Mouse (Mus musculus): ENCODE data around the gene Pnmal1. TPM values are rescaled to one million over a fixed set of nuclear protein-coding genes. Genes with fewer than 3 reads are reported as not detected.

Gene Pnmal1
- polyA plus RNA-seq, 1 experiment = 60.2 TPM

DNA sequence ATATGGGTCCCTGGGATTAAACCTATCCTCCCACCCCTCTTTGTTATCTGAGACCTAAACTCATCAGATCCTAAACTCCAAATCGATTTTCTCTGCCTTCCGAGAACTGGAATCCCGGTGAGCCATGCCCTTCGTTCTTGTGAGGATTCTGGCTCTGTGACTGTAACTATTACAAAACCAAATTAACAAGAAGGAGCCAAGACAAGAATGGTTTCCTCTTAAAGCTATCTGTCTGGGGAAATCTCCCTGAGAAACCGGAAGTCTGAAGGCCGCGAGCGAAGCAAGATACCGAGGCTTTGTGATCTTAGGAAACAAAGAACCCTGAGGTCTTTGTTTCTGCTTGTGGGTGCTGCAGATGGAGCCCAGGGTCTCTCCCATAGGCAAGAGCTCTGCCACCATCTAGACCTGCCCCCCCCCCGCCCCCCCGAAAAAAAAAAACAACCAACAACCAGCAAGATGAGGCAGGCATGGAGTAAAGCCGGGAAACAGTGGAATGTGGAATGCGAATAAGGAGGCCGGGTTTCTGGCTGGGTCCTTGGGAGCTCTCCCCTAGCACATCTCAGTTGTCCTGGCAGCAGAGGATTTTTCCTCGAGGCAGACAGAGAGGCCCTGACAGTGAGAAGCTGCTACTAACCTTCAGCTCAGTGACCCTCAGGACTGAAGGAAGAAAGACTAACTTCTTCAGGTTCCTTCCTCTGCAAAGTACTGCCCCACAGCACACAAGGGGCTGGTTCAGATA lies 30.7 kb downstream of the Pnmal1 start:
- no peak overlapping the region for H3K27ac ChIP-seq (ENCODE audit: insufficient read depth, low read length)
- H3K4me3 ChIP-seq (ENCODE audit: insufficient read depth, low read length) = no peak overlapping the region
- TF ChIP-seq POLR2A (IDR thresholded peaks at IDR 0.05; ENCODE audit: extremely low read depth, insufficient read depth, low read length) (no peak), CTCF (IDR thresholded peaks at IDR 0.05; ENCODE audit: extremely low read depth, insufficient read depth, low read length) (no peak)
- H3K4me1 ChIP-seq (ENCODE audit: control insufficient read depth, insufficient read depth, low read length) = peaks cover 11% of the 10 kb centered on the region

DNA sequence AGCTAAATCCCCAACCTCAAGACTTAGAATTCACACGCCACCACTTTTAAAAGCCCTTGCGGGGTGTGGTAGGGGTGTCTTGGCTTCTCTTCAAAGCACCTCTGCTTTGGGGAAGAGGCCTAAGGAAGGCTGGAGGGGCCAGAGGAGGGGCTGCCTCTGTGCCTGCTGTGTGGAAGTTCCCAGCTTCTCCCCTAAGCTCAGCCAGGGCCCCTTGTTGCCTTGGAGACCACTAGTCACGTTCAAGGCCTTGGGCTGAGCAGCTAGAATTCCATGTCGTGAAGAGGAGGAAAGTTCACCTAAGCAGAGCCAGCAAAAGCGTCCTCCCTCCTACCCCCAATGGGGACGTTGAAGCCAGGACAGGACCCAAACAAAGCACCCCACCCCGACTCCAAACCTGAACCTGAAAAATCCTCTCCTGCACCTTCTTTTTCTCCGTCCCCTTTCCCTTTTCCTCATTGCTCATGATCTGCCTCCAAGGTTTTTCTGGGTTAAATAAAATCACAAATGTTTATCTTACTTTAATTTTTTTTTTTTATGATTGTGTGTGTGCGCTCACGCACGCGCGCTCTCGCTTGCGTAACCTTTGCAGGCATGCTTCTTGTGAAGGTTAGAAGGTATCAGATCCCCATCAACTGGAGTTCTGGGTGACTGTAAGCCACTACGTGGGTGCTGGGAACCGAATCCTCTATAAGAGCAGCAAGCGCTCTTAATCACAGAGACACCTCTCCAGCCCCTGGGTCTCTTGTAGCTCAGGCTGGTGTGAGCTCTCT lies 32.4 kb downstream of the Pnmal1 start:
- Histone ChIP-seq H3K27ac (ENCODE audit: insufficient read depth, low read length) (no peak overlapping the region), H3K4me3 (ENCODE audit: insufficient read depth, low read length) (no peak overlapping the region), H3K4me1 (ENCODE audit: control insufficient read depth, insufficient read depth, low read length) (peaks cover 5% of the 10 kb centered on the region)
- no peak for TF ChIP-seq POLR2A (IDR thresholded peaks at IDR 0.05; ENCODE audit: extremely low read depth, insufficient read depth, low read length)
- no peak for TF ChIP-seq CTCF (IDR thresholded peaks at IDR 0.05; ENCODE audit: extremely low read depth, insufficient read depth, low read length)

DNA sequence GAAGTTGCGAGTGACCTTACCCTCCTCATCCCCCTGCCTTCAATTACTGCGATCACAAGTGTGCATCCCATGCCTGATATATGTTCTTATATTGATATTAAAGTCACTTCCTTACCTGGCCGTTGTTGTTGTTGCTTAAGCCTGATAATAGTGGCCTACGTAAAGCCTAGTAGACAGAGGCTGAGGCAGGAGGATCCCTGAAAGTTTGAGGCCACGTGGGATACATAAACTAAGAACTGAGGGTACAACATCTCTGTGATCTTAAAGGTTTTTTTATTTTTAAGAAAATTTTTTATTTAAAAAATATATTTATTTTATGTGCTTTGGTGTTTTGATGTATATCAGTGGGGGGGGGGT lies 33.0 kb downstream of the Pnmal1 start, which contains the start of gene Ccdc8:
Gene Ccdc8 (plus strand): TSS at position 258 of the 357 bp plus-strand sequence.
- H3K27ac ChIP-seq (ENCODE audit: insufficient read depth, low read length) = no peak within 1 kb of the TSS
- peaks cover 2% of the 10 kb centered on the region; the same call in 1 of the 2 replicates for H3K4me1 ChIP-seq (ENCODE audit: control insufficient read depth, insufficient read depth, low read length)
- TF ChIP-seq POLR2A (IDR thresholded peaks at IDR 0.05; ENCODE audit: extremely low read depth, insufficient read depth, low read length) (no peak), CTCF (IDR thresholded peaks at IDR 0.05; ENCODE audit: extremely low read depth, insufficient read depth, low read length) (no peak)
- H3K4me3 ChIP-seq (ENCODE audit: insufficient read depth, low read length) = no peak within 1 kb of the TSS

DNA sequence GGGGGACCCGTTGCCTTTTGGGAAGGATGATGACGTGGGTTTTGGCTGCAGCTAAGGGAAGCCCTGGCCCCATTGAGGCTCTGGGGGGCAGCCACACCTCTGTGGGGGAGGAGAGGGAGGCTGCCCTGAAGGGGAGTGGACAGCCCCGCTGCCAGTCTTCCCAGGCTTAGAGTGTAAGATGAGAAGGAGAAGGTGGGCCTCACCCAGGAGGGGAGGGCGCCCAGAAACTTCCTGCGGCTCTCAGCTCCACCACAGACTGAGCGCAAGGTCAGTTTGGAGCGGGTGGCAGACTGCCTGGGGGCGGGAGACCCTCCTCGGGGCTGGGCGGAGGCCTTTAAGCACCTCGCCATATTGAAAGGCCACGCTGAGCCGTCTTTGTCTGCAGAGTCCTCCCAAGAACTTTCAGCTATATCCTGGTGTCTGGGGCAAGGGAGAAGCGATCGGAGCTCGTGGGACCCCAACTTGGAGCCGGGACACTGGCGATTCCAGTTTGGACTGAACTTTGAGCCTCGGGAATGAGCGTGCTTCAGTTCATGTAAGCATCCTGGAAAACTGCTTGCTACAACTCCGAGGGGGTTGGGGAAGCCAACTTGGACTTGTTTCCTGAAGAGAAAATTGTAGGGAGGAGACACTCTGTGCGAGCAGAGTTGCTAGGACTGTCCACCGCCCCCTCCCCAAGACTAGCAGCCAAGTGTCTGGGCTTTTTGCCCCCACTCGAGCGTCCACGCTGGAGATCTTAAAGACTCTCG lies 34.3 kb downstream of the Pnmal1 start:
- no peaks in the 10 kb centered on the region for H3K4me1 ChIP-seq (ENCODE audit: control insufficient read depth, insufficient read depth, low read length)
- peak overlapping the region; percentile 28 for H3K4me3 ChIP-seq (ENCODE audit: insufficient read depth, low read length)
- no peak overlapping the region for H3K27ac ChIP-seq (ENCODE audit: insufficient read depth, low read length)
- no peak for TF ChIP-seq CTCF (IDR thresholded peaks at IDR 0.05; ENCODE audit: extremely low read depth, insufficient read depth, low read length)
- 0 out of 2 replicates have a peak, but pooled peaks have one; percentile 16 for TF ChIP-seq POLR2A (IDR thresholded peaks at IDR 0.05; ENCODE audit: extremely low read depth, insufficient read depth, low read length)

DNA sequence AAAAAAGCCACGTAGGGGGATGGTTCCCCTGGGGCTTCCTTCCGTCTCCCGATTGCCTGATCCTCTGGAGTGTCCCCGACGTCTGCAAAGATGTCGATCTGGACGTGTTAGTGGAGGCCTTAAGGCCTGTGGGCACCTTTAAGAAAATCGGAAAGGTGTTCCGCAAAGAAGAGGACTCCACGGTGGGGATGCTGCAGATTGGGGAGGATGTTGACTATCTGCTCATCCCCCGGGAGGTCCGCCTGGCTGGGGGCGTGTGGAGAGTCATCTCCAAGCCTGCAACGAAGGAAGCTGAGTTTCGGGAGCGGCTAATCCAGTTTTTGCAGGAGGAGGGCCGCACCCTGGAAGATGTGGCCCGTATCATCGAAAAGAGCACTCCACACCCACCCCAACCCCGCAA lies 34.9 kb downstream of the Pnmal1 start:
- TF ChIP-seq POLR2A (IDR thresholded peaks at IDR 0.05; ENCODE audit: extremely low read depth, insufficient read depth, low read length) (no peak), CTCF (IDR thresholded peaks at IDR 0.05; ENCODE audit: extremely low read depth, insufficient read depth, low read length) (no peak)
- Histone ChIP-seq H3K27ac (ENCODE audit: insufficient read depth, low read length) (no peak overlapping the region), H3K4me1 (ENCODE audit: control insufficient read depth, insufficient read depth, low read length) (no peaks in the 10 kb centered on the region), H3K4me3 (ENCODE audit: insufficient read depth, low read length) (peak overlapping the region; percentile 28; the same call in 1 of the 2 replicates)

DNA sequence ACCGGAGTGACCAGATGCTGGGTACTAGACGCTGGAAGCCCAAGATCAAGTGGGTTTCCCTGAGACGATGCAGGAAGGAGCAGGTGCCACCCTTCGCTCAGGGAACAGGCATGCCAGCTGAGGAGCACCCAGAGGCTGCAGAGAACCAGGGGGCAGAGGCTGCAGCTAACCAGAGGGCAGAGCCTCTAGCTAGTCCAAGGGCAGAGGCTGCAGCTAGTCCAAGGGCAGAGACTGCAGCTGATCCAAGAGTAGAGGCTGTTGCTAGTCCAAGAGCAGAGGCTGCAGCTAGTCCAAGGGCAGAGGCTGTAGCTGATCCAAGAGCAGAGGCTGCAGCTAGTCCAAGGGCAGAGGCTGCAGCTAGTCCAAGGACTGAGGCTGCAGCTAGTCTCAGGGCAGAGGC lies 35.9 kb downstream of the Pnmal1 start:
- no peaks in the 10 kb centered on the region for H3K4me1 ChIP-seq (ENCODE audit: control insufficient read depth, insufficient read depth, low read length)
- H3K27ac ChIP-seq (ENCODE audit: insufficient read depth, low read length) = no peak overlapping the region
- TF ChIP-seq CTCF (IDR thresholded peaks at IDR 0.05; ENCODE audit: extremely low read depth, insufficient read depth, low read length) = no peak
- no peak for TF ChIP-seq POLR2A (IDR thresholded peaks at IDR 0.05; ENCODE audit: extremely low read depth, insufficient read depth, low read length)
- no peak overlapping the region for H3K4me3 ChIP-seq (ENCODE audit: insufficient read depth, low read length)

DNA sequence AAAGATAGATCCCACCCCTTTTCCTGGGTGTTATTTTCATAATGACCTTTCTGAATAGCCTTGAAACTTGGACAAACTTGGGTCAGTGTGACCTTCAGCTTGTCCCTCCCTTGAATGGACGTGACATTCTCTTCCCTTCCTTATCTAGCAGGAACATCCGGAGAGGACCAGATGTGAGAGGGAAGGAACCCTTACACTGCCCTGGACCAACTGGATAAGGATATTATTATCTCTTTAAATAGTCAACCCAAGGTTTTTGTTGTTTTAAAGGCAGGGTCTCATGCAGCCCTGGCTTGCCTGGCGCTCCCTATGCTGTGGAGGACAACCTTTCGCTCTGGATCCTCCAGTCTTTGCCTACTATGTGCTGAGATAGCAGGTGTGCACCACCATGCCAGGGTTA lies 39.8 kb downstream of the Pnmal1 start:
- TF ChIP-seq CTCF (IDR thresholded peaks at IDR 0.05; ENCODE audit: extremely low read depth, insufficient read depth, low read length) = no peak
- TF ChIP-seq POLR2A (IDR thresholded peaks at IDR 0.05; ENCODE audit: extremely low read depth, insufficient read depth, low read length) = no peak
- Histone ChIP-seq H3K27ac (ENCODE audit: insufficient read depth, low read length) (no peak overlapping the region), H3K4me1 (ENCODE audit: control insufficient read depth, insufficient read depth, low read length) (no peaks in the 10 kb centered on the region)

DNA sequence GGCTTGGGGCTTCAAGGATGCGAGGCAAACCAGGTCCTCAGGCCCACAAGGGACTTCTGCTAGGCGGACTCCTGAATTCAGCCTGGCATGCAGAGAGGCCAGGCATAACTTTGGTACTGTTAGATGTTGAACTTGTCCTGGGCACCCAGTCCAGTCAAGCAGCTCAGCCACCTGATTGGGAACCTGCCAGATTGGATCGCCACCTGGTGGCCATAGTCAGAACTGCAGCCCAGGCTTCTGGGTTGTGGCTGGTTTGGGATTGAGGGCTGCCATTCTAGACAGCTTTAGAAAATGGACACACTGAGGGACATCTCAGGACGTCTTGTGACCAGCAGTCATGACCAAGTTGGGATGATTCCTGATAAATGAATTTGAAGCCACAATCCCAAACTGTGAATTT lies 40.2 kb downstream of the Pnmal1 start:
- Histone ChIP-seq H3K27ac (ENCODE audit: insufficient read depth, low read length) (no peak overlapping the region), H3K4me1 (ENCODE audit: control insufficient read depth, insufficient read depth, low read length) (no peaks in the 10 kb centered on the region), H3K4me3 (ENCODE audit: insufficient read depth, low read length) (no peak overlapping the region)
- TF ChIP-seq POLR2A (IDR thresholded peaks at IDR 0.05; ENCODE audit: extremely low read depth, insufficient read depth, low read length) = no peak
- peak; percentile 92 for TF ChIP-seq CTCF (IDR thresholded peaks at IDR 0.05; ENCODE audit: extremely low read depth, insufficient read depth, low read length)

More for the DNA sequence above, 39.8 kb downstream of the Pnmal1 start:
- H3K4me3 ChIP-seq (ENCODE audit: insufficient read depth, low read length) = no peak overlapping the region
